Mouse (Mus musculus) adrenal gland, adult 18-20 months (tissue): ENCODE measurements around the gene Card11. TPM values are rescaled to one million over a fixed set of nuclear protein-coding genes. Genes with fewer than 3 reads are reported as not detected.

ENCODE experiments used
- DNase-seq, 2 experiments: peaks; one replicate each; pipeline ENCODE4 v3.0.0; 2021 to 2022; ENCODE audit warnings: low spot score in 2 of 2
- total RNA-seq, 2 experiments: library from RNA; stranded (reverse); gene quantifications; 1 replicate in 1 of 2; 2 replicates in 1 of 2; pipeline ENCODE4 v1.2.3; 2021

Gene Card11
- total RNA-seq, 2 experiments from 2014 or later: 0.66 to 1.2 TPM

GRCm38 (mm10) chr5:140931523-140932229 is 68.7 kb downstream of the Card11 start:
- no peak for DNase-seq

- DNase-seq: no peak
Observed at GRCm38 (mm10) chr5:140918519-140918918, 81.9 kb downstream of the Card11 start.

GRCm38 (mm10) chr5:140917807-140918206 is 82.6 kb downstream of the Card11 start:
- DNase-seq: no peak

GRCm38 (mm10) chr5:140910841-140911240 is 89.5 kb downstream of the Card11 start:
- no peak for DNase-seq

DNA sequence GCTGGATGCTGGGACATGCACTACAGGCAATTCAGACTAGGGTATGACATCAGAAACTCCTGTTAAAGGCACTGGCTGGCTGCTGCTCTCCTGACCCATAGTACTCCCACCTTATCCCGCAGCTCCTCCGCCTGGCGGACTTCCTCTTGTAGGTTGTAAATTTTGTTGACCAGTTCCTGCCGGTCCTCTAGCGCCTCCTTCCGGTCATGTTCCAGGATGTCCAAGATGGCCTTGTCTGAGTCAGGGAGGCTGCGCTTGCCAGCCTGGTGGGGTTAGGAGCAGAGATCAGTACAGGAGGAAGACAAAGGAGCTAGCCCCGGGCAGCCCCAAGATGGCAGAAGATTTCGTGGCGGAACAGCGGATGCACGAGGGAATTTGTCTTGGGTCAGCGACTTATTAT is 99.5 kb downstream of the Card11 start:
- no peak for DNase-seq

GRCm38 (mm10) chr5:140891080-140891479 is 109.3 kb downstream of the Card11 start:
- DNase-seq: no peak

- no peak for DNase-seq
Observed at GRCm38 (mm10) chr5:140890050-140890449, 110.3 kb downstream of the Card11 start.

DNA sequence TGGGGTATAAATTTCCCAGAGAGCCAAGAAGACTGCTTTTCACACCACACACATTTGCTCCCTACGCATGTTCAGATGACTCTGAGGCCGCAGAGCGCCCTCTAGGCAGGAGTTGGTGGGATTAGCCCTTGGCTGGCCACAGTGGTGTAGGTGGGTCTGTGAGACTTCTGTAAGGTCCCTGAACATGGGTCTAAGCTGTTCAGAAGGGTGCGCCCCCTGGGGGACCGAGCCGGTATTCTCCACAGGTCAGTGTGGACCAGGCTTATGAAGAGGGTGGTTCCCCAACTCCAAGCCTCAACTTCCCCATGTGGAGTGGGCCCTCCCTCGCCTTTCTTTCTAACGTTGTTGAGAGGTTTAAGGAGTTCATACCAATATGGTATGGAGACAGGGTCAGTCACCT is 110.8 kb downstream of the Card11 start:
- peak; percentile 22 to 50 for DNase-seq

DNA sequence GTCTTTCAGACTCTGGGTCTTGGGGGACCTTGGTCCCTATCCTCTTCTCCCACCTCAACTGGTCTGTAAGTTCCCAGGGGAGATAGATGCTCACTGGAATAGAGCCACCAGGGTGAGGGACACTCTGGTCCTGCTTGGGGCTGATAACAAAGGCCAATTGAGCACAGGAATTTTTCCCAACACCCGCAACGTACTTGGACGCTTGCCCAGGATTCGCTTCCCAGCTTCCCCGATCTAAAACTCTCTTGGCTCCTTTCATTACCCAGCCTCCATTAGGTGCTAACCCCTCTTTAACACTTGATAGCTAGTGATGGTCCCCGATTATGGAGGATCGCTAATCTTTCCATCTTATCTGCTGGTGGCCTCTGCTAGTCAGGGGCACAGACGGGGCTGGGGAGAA is 112.5 kb downstream of the Card11 start:
- no peak for DNase-seq

- no peak for DNase-seq
Observed at GRCm38 (mm10) chr5:140884966-140885365, 115.4 kb downstream of the Card11 start.

DNA sequence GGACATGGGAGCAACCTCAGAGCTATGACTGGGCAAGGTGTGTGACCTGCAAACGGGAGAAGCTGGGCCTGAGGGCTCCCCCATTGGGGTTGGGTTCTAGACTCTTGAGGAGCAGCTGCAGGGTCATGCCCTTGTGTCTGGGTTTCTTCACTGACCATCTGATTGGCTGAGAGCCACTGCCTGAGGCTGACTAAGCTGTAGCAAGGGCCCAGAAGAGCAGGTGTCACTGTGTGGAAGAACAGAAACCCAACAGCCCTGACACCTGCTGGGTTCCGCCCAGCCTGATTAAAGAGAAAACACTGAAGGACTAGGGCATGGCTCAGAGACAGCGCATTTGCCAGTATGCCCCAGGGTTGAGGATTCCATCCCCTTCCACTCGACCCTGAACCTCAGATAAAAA is 118.0 kb downstream of the Card11 start:
- no peak for DNase-seq

- DNase-seq: no peak
Observed at GRCm38 (mm10) chr5:140880151-140880550, 120.2 kb downstream of the Card11 start.

DNA sequence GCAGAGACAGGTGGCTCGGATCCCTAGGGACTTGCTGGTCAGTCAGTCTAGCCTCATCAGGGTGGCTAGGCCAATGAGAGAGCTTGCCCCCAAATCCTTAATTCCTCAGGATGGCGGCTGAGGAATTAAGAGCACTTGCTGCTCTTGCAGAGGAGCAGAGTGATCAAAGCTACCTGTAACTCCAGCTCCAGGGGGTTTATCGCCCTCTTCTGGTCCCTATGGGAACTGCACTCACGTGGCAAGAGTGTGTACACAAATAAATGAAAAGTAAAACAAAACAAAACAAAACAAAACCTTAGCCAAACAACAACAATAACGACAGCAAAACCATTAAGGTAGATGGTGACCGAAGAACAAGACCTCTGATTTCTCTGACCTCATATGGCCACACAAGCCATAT is 121.7 kb downstream of the Card11 start:
- no peak for DNase-seq

- DNase-seq: no peak
Observed at GRCm38 (mm10) chr5:140873736-140874307, 126.6 kb downstream of the Card11 start.

DNA sequence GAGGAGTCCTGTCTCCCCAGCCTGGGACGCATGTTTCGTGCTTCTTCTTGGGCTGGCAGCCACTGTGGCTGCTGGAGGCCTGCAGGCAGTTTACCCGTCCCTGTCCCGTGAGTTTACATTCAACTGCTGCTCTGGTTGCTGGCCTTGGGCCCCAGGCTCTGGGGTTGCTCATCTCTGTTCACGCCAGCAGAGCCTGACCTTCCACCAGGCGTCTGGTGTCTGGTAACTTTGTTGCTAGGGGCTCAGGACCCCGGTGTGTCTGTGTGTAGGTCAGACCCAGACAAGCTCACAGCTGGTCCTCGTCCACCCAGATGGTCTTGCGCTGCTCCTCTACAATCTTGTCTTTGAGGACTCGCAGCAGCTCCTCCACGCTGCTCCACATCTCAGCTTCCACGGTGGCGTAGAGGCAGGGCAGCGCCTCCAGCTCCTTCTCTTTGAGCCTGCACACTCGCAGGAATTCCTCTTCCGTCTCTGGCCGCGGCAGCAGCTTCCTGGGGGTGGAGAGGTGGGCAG is 127.3 kb downstream of the Card11 start:
- DNase-seq: no peak

DNA sequence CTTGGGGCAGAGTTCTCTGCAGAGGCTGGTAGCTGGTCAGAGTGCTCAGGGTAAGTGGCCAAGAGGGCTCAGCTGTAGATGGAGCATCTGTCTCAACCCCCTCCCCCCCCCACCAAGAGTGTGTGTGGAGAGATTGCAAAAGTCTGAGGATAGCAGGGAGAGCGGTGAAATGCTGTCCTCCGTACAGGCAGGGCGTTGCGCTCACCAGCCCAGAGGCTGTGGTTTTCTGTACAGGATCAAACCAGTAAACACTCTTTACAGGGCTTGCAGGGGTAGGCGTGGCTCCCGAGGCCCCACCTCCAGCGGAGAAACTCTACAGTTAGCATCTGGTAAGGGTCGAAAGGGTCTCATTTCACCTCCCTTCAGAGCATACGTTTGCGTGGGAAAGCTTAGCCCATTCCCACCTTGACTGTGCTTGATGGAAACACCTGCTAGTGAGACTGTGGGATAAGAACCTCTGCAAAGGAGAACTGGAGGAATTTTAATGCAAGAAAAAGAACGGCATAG is 127.8 kb downstream of the Card11 start:
- no peak for DNase-seq

- DNase-seq: no peak
Observed at GRCm38 (mm10) chr5:140871241-140871640, 129.1 kb downstream of the Card11 start.

- DNase-seq: peak; percentile 46 to 50
Observed at GRCm38 (mm10) chr5:140869034-140869433, 131.3 kb downstream of the Card11 start.

- no peak for DNase-seq
Observed at GRCm38 (mm10) chr5:140859730-140860129, 140.7 kb downstream of the Card11 start.

DNA sequence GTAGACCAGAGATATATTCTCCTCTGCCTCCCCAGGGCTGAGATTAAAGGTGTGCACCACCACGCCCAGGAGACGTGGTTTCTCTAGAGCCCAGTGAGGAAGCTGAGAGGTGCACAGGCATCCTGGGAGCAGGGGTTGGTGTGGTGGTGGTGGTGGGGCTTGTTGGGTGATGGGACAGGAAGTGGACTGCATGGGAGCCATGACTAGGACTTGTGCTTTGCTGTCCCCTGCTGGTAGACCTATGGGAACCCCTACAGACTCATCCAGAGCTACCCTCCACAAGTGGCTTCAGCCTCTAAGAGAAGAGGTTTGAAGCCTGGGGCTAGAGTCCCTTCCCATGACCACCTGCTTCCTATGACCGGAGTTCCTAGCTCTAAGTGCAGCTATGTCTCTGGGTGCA is 142.0 kb downstream of the Card11 start:
- DNase-seq: no peak

DNA sequence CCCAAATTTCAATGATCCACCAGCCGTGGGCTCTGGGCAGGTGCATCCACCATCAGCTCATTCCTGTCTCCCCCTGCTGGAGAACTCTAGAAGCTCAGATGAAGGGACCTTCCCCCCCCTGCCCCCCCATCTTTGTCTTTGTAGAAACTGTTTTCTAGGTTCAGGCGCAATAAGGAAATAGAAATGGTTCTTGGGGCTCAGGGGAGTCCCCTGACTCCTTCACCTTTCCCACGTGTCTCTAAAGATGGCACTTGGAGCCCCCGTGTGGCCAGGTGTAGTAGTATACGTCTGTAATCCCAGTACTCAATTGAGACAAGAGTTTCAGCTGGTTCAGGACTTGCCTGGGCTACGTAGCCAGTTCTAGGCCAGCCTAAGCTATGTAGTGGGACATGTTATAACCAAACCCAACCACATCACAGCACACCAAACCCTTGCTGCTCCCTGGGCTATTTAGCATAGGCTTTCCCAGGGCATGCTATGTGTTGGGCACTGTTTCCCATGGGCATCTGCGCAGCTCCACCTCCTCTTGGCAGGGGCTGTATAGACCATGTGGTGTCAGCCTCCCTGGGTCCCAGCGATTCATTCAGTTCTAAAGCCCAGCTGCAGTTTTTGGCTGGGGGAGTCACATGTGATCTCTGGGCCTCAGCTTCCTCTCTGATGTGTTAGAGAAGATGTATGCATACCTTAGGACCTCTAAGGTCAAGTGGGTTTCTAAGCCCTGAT is 142.8 kb downstream of the Card11 start:
- no peak for DNase-seq
